ENCODE assay signal across 8 mouse cellular contexts in genomic region chr6:17306602-17307325, GRCm38 (mm10). TPM values are rescaled to one million over a fixed set of nuclear protein-coding genes. Genes with fewer than 3 reads are reported as not detected.
DNase-seq lines count a peak whose midpoint lies in the region; ATAC-seq lines count a peak whose summit lies in the region.

No protein-coding gene starts in this region.

- H3K9ac ChIP-seq in neural tube, embryonic 11.5 days (ENCODE audit: low read length): 0 out of 2 replicates have a peak overlapping the region, but pooled peaks have one; percentile 32
- H3K9ac ChIP-seq in forebrain, embryonic 12.5 days: peak overlapping the region; percentile 55
- peak overlapping the region; percentile 52 for H3K9ac ChIP-seq in limb, embryonic 12.5 days (replicated peaks)
- H3K9ac ChIP-seq in midbrain, embryonic 13.5 days (replicated peaks): peak overlapping the region; percentile 66

- intact Hi-C loops in heart, postnatal 36 days (cut with DNase I): loop anchor here (1.0 to 2.0 kb wide), 6 partner anchors 25 to 201 kb away; partner anchors contain the start of gene Cav2

- no peaks in the 10 kb centered on the region; the same call in 1 of the 2 replicates for H3K9me3 ChIP-seq in neural tube, embryonic 11.5 days (ENCODE audit: control insufficient read depth, low read length)
- H3K9me3 ChIP-seq in forebrain, embryonic 12.5 days: no peaks in the 10 kb centered on the region
- H3K9me3 ChIP-seq in limb, embryonic 12.5 days: no peaks in the 10 kb centered on the region
- no peaks in the 10 kb centered on the region for H3K9me3 ChIP-seq in midbrain, embryonic 13.5 days

- H3K27me3 ChIP-seq in neural tube, embryonic 11.5 days (ENCODE audit: control insufficient read depth, insufficient read depth, low read length): peaks cover 4% of the 10 kb centered on the region; the same call in 1 of the 2 replicates
- peaks cover 40% of the 10 kb centered on the region for H3K27me3 ChIP-seq in forebrain, embryonic 12.5 days
- H3K27me3 ChIP-seq in limb, embryonic 12.5 days: peaks cover 41% of the 10 kb centered on the region
- H3K27me3 ChIP-seq in midbrain, embryonic 13.5 days: peaks cover 38% of the 10 kb centered on the region

- WGBS in neural tube, embryonic 11.5 days: 1% methylated on average over 18 of the region's 19 CpGs
- under 1% methylated on average over 18 of the region's 19 CpGs for WGBS in forebrain, embryonic 12.5 days
- under 1% methylated on average over 18 of the region's 19 CpGs for WGBS in limb, embryonic 12.5 days
- 1% methylated on average over 18 of the region's 19 CpGs for WGBS in midbrain, embryonic 13.5 days

- H3K4me1 ChIP-seq in neural tube, embryonic 11.5 days (ENCODE audit: control insufficient read depth, insufficient read depth, low read length): 0 out of 2 replicates have a peak, but pooled peaks cover 3% of the 10 kb centered on the region
- peaks cover 21% of the 10 kb centered on the region for H3K4me1 ChIP-seq in forebrain, embryonic 12.5 days
- peaks cover 19% of the 10 kb centered on the region for H3K4me1 ChIP-seq in limb, embryonic 12.5 days (replicated peaks)
- peaks cover 24% of the 10 kb centered on the region for H3K4me1 ChIP-seq in midbrain, embryonic 13.5 days (replicated peaks)

- no peaks in the 10 kb centered on the region for H3K36me3 ChIP-seq in neural tube, embryonic 11.5 days (ENCODE audit: control insufficient read depth, insufficient read depth, low read length)
- no peaks in the 10 kb centered on the region for H3K36me3 ChIP-seq in forebrain, embryonic 12.5 days (replicated peaks)
- no peaks in the 10 kb centered on the region for H3K36me3 ChIP-seq in limb, embryonic 12.5 days
- no peaks in the 10 kb centered on the region for H3K36me3 ChIP-seq in midbrain, embryonic 13.5 days

- peak overlapping the region; percentile 54 for H3K4me2 ChIP-seq in neural tube, embryonic 11.5 days (ENCODE audit: low read depth)
- peak overlapping the region; percentile 79 for H3K4me2 ChIP-seq in forebrain, embryonic 12.5 days
- H3K4me2 ChIP-seq in limb, embryonic 12.5 days: peak overlapping the region; percentile 93
- H3K4me2 ChIP-seq in midbrain, embryonic 13.5 days (replicated peaks): peak overlapping the region; percentile 91

- ATAC-seq in neural tube, embryonic 11.5 days (ENCODE audit: insufficient read depth, low FRiP score, low TSS enrichment): peak; percentile 21
- peak; percentile 28; the same call in 1 of the 2 replicates for ATAC-seq in forebrain, embryonic 12.5 days (ENCODE audit: low FRiP score)
- 0 out of 2 replicates have a peak, but pooled peaks have one; percentile 4 for ATAC-seq in limb, embryonic 12.5 days (ENCODE audit: insufficient number of reproducible peaks, insufficient read depth, low FRiP score, low TSS enrichment, low read depth)
- peak; percentile 37 for ATAC-seq in midbrain, embryonic 13.5 days

- peak overlapping the region; percentile 32 for H3K4me3 ChIP-seq in neural tube, embryonic 11.5 days (ENCODE audit: low read depth, low read length)
- H3K4me3 ChIP-seq in forebrain, embryonic 12.5 days (replicated peaks): peak overlapping the region; percentile 45
- H3K4me3 ChIP-seq in limb, embryonic 12.5 days (replicated peaks): peak overlapping the region; percentile 47
- peak overlapping the region; percentile 50 for H3K4me3 ChIP-seq in midbrain, embryonic 13.5 days (replicated peaks)

- no peak overlapping the region for H3K27ac ChIP-seq in neural tube, embryonic 11.5 days (ENCODE audit: low read depth, low read length)
- H3K27ac ChIP-seq in forebrain, embryonic 12.5 days: no peak overlapping the region
- no peak overlapping the region for H3K27ac ChIP-seq in limb, embryonic 12.5 days
- H3K27ac ChIP-seq in midbrain, embryonic 13.5 days: no peak overlapping the region

- peak; percentile 19 for DNase-seq in neural tube, embryonic 11.5 days (ENCODE audit: low spot score)
- DNase-seq in neural tube, embryonic 10.5 days (ENCODE audit: extremely low spot score, low spot score): no peak
- peak; percentile 41 to 54 for DNase-seq in heart, postnatal 36 days
- no peak for DNase-seq in MN1 (ENCODE audit: low spot score)
- no peak for DNase-seq in yolk sac, embryonic 10.5 days (ENCODE audit: low spot score)

RNA-seq across cellular contexts. Expression of gene Cav1, which starts 0.6 kb away (rescaled TPM):
- 16.5 and 19.9 TPM in 2 replicates for polyA plus RNA-seq in neural tube, embryonic 11.5 days (2014; fragmentation: Nextera tagmentation; extraction: Ambion mirVana)
- 10.6 and 13.5 TPM in 2 replicates for polyA plus RNA-seq in forebrain, embryonic 12.5 days (2016; fragmentation: Nextera tagmentation; extraction: Ambion mirVana)
- 100 to 1,000 TPM; 270 to 284 TPM for total RNA-seq in heart, postnatal 36 days (2021)
- polyA plus RNA-seq in limb, embryonic 12.5 days (2016; fragmentation: Nextera tagmentation; extraction: Ambion mirVana): 28.1 and 31.1 TPM in 2 replicates
- 9.6 and 11.7 TPM in 2 replicates for polyA plus RNA-seq in midbrain, embryonic 13.5 days (2015; fragmentation: Nextera tagmentation; extraction: Ambion mirVana)

RNA-seq across cellular contexts. Expression of gene Cav2, which starts 25.8 kb away (rescaled TPM):
- polyA plus RNA-seq in neural tube, embryonic 11.5 days (2014; fragmentation: Nextera tagmentation; extraction: Ambion mirVana): 5.3 and 6.4 TPM in 2 replicates
- polyA plus RNA-seq in forebrain, embryonic 12.5 days (2016; fragmentation: Nextera tagmentation; extraction: Ambion mirVana): 5.9 and 6.2 TPM in 2 replicates
- 10 to 100 TPM; 50.1 to 56.7 TPM for total RNA-seq in heart, postnatal 36 days (2021)
- polyA plus RNA-seq in limb, embryonic 12.5 days (2016; fragmentation: Nextera tagmentation; extraction: Ambion mirVana): 7.7 and 8.2 TPM in 2 replicates
- 6.0 and 6.2 TPM in 2 replicates for polyA plus RNA-seq in midbrain, embryonic 13.5 days (2015; fragmentation: Nextera tagmentation; extraction: Ambion mirVana)

Comparison
In these comparisons a context has a peak if more than half of its experiments do, and no peak if none do; other contexts are left out.
1. DNase-seq: peak in neural tube, embryonic 11.5 days (single experiment) and heart, postnatal 36 days (2 of 2); none in neural tube, embryonic 10.5 days (single experiment), MN1 (single experiment) and yolk sac, embryonic 10.5 days (single experiment).
2. Peak in every context shown above with its lines, with median percentiles within 50 percentile points of each other: ATAC-seq, H3K4me2 ChIP-seq, H3K4me3 ChIP-seq and H3K9ac ChIP-seq.